Mouse (Mus musculus) lung, adult 2 months (tissue): ENCODE results near the gene Miga2.

Source experiments
- CTCF ChIP-seq: fragments of 200-500 bp; IDR thresholded peaks from 2 replicates; pipeline ENCODE4 v1.5.1; 2011; ENCODE audit warnings: mild to moderate bottlenecking, low read length, control low read depth; ENCODE audit not compliant: insufficient read depth
- POLR2A ChIP-seq: fragments of 200-500 bp; IDR thresholded peaks from 2 replicates; pipeline ENCODE4 v1.6.1; 2011; ENCODE audit warnings: low read depth, mild to moderate bottlenecking, control low read depth, low read length, borderline replicate concordance; ENCODE audit errors: extremely low read depth

DNA sequence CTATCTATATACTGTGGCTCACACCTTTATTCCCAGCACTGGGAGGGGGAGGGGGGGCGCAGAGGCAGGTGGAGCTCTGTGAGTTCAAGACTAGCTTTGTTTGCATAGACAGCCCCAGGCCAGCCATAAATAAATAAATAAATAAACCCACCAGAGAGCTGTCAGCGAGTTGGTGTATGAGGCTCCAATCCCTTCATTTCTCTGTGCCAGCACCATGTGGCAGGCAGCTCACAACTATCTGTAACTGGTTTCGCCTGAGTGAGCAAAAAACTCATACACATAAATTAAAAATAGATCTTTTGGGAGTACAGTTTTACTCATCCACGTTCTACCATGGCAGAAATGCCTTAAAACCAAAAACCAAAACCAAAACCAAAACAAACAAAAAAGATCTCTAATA, 57.4 kb downstream of the Miga2 start:
- no peak for TF ChIP-seq CTCF
- no peak for TF ChIP-seq POLR2A
